Mouse (Mus musculus) granulocyte monocyte progenitor cell, adult 5-6 weeks (primary cell): ENCODE measurements around the gene Gm5965. TPM values are rescaled to one million over a fixed set of nuclear protein-coding genes. Genes with fewer than 3 reads are reported as not detected.
"Not testable (repeated sequence)": the region's sequence is repeated elsewhere in the genome, so short reads cannot be mapped to it uniquely, and the experiment has no call there.

ENCODE experiments used
- ATAC-seq: replicated peaks from 2 replicates; pipeline ENCODE4 v1.8.0; 2016; ENCODE audit warnings: mild to moderate bottlenecking, moderate TSS enrichment, inconsistent platforms; ENCODE audit not compliant: poor library complexity, severe bottlenecking
- total RNA-seq, 2 experiments: library from RNA; stranded (forward) in 1 of 2; stranded (reverse) in 1 of 2; fragments of 200-712, 200-1000 nt in 1 of 2; fragments of >200 nt in 1 of 2; fragmentation: Nextera tagmentation in 1 of 2; gene quantifications; 2 replicates each; pipeline ENCODE4 v1.2.3; 2014 to 2017

Gm5965 gene
- total RNA-seq (2014; fragmentation: Nextera tagmentation), result not detected in 2 replicates
- total RNA-seq (2017), result not detected in 2 replicates

DNA sequence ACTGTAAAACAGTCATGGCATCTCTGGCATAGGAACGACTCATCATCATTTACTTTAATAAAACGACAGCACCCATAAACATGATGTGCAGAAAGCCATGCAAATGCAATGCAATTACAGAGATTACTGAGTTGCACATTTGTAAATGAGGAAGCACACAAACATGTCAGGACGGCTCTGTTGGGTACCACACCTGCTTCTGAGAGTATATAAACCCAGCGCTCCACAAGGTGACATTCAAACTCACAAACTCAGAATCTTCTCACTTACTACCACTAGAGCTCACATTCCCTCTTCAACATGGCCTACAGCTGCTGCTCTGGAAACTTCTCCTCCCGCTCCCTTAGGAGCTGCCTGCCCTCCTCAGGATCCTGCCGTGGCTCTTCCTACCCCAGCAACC is at the start of gene Gm5965:
TSS of gene Gm5965 (plus strand) at position 301 of the 400 bp plus-strand sequence.
- ATAC-seq, result no peak

DNA sequence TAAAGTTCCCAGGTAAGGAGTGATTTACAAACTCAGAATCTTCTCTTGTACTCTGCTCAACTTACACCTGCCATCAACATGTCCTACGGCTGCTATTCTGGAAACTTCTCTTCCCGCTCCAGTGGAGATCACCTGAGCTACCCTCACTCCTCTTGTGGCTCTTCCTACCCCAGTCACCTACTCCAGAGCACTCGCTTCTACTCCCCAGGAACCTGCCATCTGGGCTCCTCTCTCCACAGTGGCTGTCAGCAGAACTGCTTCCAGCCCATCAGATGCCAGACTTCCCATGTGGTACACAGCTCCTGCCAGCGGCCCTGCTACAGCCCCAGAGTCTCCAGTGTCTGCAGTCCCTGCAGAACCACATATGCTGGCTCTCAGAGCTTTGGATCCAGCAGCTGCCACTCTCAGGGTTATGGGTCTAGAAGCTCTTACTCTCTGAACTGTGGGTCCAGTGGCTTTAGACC is 48.9 kb upstream of the Gm5965 start, which contains the start of gene Krtap13-1:
TSS of gene Krtap13-1 (plus strand) at position 51 of the 464 bp plus-strand sequence.
- no peak for ATAC-seq

DNA sequence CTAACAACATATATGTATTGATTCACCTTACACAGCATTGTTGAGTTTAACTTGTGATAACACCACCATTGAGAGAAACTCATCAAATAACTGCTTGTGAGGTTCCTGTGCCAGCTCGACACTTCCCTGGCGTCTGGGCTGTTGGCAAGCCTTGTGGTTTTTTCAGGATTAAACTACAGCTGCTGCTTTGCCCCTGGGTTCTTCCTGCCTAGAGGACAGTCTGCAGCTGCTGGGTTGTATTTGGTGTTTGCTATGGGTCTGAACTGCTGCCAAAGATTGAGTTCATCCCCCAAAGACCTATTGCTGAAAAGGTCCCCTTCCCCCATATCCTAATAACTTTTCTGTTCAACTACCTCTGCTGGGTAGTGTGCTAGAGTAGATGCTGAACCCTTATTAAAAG is 42.3 kb upstream of the Gm5965 start:
- ATAC-seq, result no peak

DNA sequence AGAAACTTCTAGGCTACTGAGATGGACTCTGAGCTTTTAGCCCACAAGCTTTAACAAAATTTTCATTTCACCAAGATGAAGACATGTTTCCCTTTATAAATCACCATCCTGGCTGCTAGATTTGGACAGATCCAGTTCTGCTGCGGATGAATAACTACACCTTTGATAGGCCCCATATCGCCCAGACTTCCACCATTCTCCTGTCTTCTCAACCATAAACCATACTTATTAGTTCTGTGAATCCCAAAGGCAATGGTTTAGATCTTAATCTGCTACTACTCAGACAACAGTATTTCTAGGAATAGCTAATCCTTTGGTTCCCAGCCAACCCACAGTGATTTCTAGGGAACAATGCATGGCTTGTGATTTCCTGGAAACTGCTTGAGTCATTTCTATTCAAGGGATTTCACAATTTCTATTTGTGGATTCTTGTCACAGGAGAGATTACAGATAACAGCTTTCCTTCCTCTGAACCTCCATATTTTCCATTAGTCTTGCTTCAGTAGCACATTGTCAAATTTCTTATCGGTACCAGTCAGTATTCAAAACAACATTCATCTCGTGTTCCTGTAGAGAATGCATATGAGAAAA is 32.9 kb upstream of the Gm5965 start:
- no peak for ATAC-seq

DNA sequence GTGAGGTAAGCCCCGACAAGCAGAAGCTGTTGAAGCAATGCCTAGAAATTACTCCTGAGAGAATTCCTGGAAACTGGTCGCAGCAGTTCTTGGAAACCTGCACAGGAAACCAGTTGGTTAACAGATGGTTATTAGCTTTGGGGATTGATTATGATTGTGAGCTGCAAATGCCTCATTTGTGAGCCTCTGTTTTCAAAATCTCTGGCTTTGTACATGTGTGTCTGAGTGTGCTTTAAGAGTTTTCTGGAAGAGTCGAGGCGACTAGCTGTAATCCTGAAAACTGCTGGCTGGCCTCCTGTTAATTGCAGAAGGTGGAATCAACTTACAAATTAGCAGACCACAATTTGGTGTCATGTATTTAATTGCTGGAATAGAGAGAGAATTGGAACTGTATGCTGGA is 29.8 kb upstream of the Gm5965 start:
- ATAC-seq, result no peak

DNA sequence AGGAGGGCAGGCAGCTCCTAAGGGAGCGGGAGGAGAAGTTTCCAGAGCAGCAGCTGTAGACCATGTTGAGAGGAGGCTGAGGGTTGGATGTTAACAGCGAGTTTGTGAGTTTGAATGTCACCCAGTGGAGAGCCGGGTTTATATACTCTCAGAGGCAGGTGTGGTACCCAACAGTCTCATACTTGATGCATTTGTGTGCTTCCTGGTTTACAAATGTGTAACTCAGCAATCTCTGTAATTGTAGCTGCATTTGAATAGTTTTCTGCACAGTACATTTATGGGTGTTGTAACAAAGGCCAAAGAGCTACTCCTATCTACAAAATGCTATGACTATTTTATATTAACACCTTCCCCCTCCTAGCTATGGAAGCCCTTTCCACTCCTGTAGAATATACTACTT is 26.2 kb upstream of the Gm5965 start, which contains the start of gene Krtap13:
TSS of gene Krtap13 (minus strand) at position 101 of the 400 bp plus-strand sequence.
- not testable (repeated sequence) for ATAC-seq

DNA sequence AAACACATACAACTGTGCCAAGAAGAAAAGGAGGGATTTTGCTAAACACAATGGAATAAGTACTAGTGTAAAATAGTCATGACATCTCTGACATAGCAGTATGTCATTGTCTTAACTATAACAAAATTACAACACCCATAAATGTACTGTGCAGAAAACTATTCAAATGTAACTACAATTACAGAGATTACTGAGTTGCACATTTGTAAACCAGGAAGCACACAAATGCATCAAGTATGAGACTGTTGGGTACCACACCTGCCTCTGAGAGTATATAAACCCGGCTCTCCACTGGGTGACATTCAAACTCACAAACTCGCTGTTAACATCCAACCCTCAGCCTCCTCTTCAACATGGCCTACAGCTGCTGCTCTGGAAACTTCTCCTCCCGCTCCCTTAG is 19.1 kb upstream of the Gm5965 start, which contains the start of gene 2310034C09Rik:
TSS of gene 2310034C09Rik (plus strand) at position 301 of the 400 bp plus-strand sequence.
- not testable (repeated sequence) for ATAC-seq

DNA sequence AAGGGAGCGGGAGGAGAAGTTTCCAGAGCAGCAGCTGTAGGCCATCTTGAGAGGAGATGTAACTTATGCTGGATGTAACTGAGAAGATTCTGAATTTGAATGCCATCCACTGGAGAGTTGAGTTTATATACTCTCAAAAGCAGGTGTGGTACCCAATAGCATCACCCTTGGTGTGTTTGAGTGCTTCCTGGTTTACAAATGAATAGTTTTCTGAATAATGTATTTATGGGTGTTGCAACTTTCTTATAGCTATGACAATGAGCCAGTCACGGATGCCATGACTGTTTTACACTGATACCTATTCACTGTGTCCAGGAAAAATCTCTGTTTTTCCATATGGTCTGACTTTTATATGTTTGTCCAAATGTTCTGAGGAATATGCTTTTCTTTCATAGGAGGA is 3.6 kb upstream of the Gm5965 start, which contains the start of gene 2310057N15Rik:
TSS of gene 2310057N15Rik (minus strand) at position 101 of the 400 bp plus-strand sequence.
- ATAC-seq, result no peak

DNA sequence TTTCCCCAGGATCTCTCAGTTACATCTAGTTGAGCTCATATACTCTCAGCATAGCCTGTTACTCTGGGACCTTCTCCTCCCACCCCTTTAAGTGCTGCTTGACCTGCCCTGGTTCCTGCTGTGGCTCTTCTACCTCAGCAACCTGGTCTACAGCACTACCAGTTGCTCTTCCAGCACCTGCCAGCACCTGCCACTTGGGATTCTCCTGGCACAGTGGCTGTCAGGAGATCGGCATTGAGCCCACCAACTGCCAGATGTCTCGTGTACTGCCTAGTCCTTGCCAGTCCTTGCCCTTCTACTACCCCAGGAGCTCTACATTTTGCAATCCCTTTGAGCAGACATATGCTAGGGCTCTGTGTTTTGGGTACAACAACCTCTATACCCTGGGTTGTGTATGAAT is 9.1 kb downstream of the Gm5965 start:
- no peak for ATAC-seq

DNA sequence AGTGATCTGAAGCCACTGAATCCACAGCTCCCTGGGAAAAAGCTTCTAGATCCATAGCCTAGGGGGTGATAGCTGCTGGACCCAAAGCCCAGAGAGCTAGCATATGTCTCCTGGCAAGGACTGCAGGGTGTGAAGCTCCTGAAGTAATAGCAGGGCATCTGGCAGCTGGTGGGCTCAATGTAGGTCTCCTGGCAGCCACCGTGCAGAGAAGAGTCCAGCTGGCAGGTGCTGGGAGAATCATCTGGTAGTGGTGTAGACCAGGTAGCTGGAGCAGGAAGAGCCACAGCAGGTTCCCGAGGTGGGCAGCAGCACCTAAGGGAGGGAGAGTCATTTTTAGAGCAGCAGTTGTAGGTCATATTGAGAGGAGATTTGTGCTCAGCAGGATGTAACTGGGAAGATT is 34.1 kb downstream of the Gm5965 start, which contains the start of gene Gm20741:
TSS of gene Gm20741 (minus strand) at position 394 of the 400 bp plus-strand sequence.
- no peak for ATAC-seq

DNA sequence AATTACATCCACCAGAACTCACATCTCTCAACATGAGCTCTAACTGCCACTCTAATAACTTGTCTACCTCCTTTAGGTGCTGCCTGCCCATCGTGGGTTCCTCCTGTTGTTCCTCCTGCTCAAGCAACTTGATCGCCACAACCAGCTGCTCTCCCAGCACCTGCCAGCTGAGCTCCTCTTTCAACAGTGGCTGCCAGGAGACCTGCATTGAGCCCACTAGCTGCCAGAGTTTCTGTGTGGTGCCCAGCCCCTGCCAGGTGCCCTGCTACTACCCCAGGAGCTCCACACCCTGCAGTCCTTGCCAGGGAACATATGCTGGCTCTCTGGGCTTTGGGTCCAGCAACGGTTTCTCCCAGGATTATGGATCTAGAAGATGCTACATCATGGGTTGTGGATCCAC is 42.4 kb downstream of the Gm5965 start, which contains the start of gene Krtap15:
TSS of gene Krtap15 (plus strand) at position 150 of the 400 bp plus-strand sequence.
- ATAC-seq, result no peak

DNA sequence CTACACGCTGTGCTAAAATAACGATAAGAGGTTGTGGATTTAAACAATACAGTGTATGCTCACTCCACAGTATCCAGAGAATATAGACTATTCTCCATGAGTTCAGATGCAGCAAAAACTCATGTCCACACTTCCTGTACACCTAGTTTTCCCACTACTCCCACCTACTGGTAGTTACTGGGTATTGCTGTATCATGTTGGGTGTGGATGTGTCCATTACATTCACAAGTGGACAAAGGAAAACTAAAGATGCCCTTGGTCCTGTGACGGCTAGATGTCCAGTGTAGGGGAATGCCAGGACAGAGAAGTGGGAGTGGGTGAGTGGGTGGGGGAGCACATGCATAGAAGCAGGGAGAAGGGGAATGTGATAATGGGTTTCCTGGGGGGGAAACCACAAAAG is 46.0 kb downstream of the Gm5965 start:
- ATAC-seq, result no peak

DNA sequence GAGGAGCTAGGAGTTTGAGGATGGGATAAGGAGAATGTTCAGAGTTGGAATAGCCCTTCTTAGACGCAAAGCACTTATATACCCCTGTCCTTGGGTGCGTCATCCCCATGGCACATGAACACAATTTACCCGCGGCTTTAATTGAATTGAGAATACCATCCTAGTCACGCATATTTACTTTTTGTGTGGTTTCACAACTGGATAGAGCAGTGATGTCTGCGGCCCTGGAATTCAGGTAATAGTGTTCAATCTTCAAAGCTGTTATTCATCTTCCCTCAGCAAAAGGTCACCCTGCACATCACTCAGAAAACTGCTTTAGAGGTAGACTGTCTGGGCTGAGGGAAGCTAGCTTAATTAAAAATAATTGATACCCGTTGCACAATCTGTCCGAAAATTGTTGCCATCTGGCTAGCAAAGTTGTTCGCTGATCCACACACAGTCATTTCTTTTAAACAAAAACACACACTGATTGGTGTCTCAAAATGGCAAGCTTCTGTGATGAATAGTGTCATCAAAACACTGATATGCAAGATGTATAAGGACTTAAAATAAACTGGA is 48.5 kb downstream of the Gm5965 start, which contains the start of gene Krtap14:
TSS of gene Krtap14 (minus strand) at position 51 of the 558 bp plus-strand sequence.
- ATAC-seq, result no peak

DNA sequence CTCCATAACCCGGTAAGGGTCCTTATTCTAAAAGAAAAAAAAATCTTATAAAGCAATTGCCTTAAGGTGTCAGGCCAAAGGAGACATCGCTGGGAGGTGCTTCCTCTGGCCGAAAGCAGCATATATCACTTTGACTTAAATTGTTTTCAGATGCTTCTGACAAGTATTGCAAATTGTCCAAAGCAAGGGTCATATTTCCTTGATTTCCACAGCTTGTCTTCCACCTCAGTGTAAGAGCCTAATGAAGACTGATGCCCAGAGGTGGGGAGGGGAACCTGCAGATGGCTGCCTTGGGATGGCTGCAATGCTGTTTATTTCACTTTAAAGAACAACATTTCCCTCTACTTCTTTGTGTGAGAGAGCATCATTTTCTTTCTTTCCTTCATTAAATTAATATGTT is 49.3 kb downstream of the Gm5965 start:
- ATAC-seq, result no peak

Other genes starting within 250 kb of the Gm5965 start
- gene Cldn8, start 214.7 kb upstream of the Gm5965 start, total RNA-seq (2014; fragmentation: Nextera tagmentation), result not detected in 2 replicates
- not detected in 2 replicates for gene Cldn8, start 214.7 kb upstream of the Gm5965 start, total RNA-seq (2017)
- not detected in 2 replicates for gene Krtap24-1, start 165.6 kb upstream of the Gm5965 start, total RNA-seq (2014; fragmentation: Nextera tagmentation)
- not detected in 2 replicates for gene Krtap24-1, start 165.6 kb upstream of the Gm5965 start, total RNA-seq (2017)
- gene 2310079G19Rik, start 150.2 kb upstream of the Gm5965 start, total RNA-seq (2014; fragmentation: Nextera tagmentation), result not detected in 2 replicates
- gene 2310079G19Rik, start 150.2 kb upstream of the Gm5965 start, total RNA-seq (2017), result not detected in 2 replicates
- gene Krtap26-1, start 130.1 kb upstream of the Gm5965 start, total RNA-seq (2014; fragmentation: Nextera tagmentation), result not detected in 2 replicates
- not detected in 2 replicates for gene Krtap26-1, start 130.1 kb upstream of the Gm5965 start, total RNA-seq (2017)
- not detected in 2 replicates for gene Krtap27-1, start 106.2 kb upstream of the Gm5965 start, total RNA-seq (2014; fragmentation: Nextera tagmentation)
- gene Krtap27-1, start 106.2 kb upstream of the Gm5965 start, total RNA-seq (2017), result not detected in 2 replicates
- not detected in 2 replicates for gene 2310061N02Rik, start 69.9 kb upstream of the Gm5965 start, total RNA-seq (2014; fragmentation: Nextera tagmentation)
- gene 2310061N02Rik, start 69.9 kb upstream of the Gm5965 start, total RNA-seq (2017), result not detected in 2 replicates
- not detected in 2 replicates for gene Krtap13-1, start 49.0 kb upstream of the Gm5965 start, total RNA-seq (2014; fragmentation: Nextera tagmentation)
- gene Krtap13-1, start 49.0 kb upstream of the Gm5965 start, total RNA-seq (2017), result not detected in 2 replicates
- gene Krtap13, start 26.3 kb upstream of the Gm5965 start, total RNA-seq (2014; fragmentation: Nextera tagmentation), result not detected in 2 replicates
- gene Krtap13, start 26.3 kb upstream of the Gm5965 start, total RNA-seq (2017), result not detected in 2 replicates
- gene 2310034C09Rik, start 19.0 kb upstream of the Gm5965 start, total RNA-seq (2014; fragmentation: Nextera tagmentation), result not detected in 2 replicates
- gene 2310034C09Rik, start 19.0 kb upstream of the Gm5965 start, total RNA-seq (2017), result not detected in 2 replicates
- not detected in 2 replicates for gene 2310057N15Rik, start 3.7 kb upstream of the Gm5965 start, total RNA-seq (2014; fragmentation: Nextera tagmentation)
- gene 2310057N15Rik, start 3.7 kb upstream of the Gm5965 start, total RNA-seq (2017), result not detected in 2 replicates
- gene Gm20741, start 34.3 kb downstream of the Gm5965 start, total RNA-seq (2014; fragmentation: Nextera tagmentation), result not detected in 2 replicates
- not detected in 2 replicates for gene Gm20741, start 34.3 kb downstream of the Gm5965 start, total RNA-seq (2017)
- not detected in 2 replicates for gene Krtap15, start 42.3 kb downstream of the Gm5965 start, total RNA-seq (2014; fragmentation: Nextera tagmentation)
- gene Krtap15, start 42.3 kb downstream of the Gm5965 start, total RNA-seq (2017), result not detected in 2 replicates
- not detected in 2 replicates for gene Krtap14, start 48.2 kb downstream of the Gm5965 start, total RNA-seq (2014; fragmentation: Nextera tagmentation)
- not detected in 2 replicates for gene Krtap14, start 48.2 kb downstream of the Gm5965 start, total RNA-seq (2017)
- gene Krtap19-1, start 91.5 kb downstream of the Gm5965 start, total RNA-seq (2014; fragmentation: Nextera tagmentation), result not detected in 2 replicates
- not detected in 2 replicates for gene Krtap19-1, start 91.5 kb downstream of the Gm5965 start, total RNA-seq (2017)
- gene Krtap19-2, start 96.4 kb downstream of the Gm5965 start, total RNA-seq (2014; fragmentation: Nextera tagmentation), result not detected in 2 replicates
- gene Krtap19-2, start 96.4 kb downstream of the Gm5965 start, total RNA-seq (2017), result not detected in 2 replicates
- gene Krtap19-3, start 100.1 kb downstream of the Gm5965 start, total RNA-seq (2014; fragmentation: Nextera tagmentation), result not detected in 2 replicates
- gene Krtap19-3, start 100.1 kb downstream of the Gm5965 start, total RNA-seq (2017), result not detected in 2 replicates
- gene Krtap19-4, start 107.2 kb downstream of the Gm5965 start, total RNA-seq (2014; fragmentation: Nextera tagmentation), result not detected in 2 replicates
- not detected in 2 replicates for gene Krtap19-4, start 107.2 kb downstream of the Gm5965 start, total RNA-seq (2017)
- not detected in 2 replicates for gene Krtap19-5, start 118.6 kb downstream of the Gm5965 start, total RNA-seq (2014; fragmentation: Nextera tagmentation)
- gene Krtap19-5, start 118.6 kb downstream of the Gm5965 start, total RNA-seq (2017), result not detected in 2 replicates
- not detected in 2 replicates for gene Krtap19-9b, start 154.4 kb downstream of the Gm5965 start, total RNA-seq (2014; fragmentation: Nextera tagmentation)
- not detected in 2 replicates for gene Krtap19-9b, start 154.4 kb downstream of the Gm5965 start, total RNA-seq (2017)
- gene Krtap16-3, start 185.0 kb downstream of the Gm5965 start, total RNA-seq (2014; fragmentation: Nextera tagmentation), result not detected in 2 replicates
- gene Krtap16-3, start 185.0 kb downstream of the Gm5965 start, total RNA-seq (2017), result not detected in 2 replicates
- not detected in 2 replicates for gene Krtap22-2, start 232.9 kb downstream of the Gm5965 start, total RNA-seq (2014; fragmentation: Nextera tagmentation)
- not detected in 2 replicates for gene Krtap22-2, start 232.9 kb downstream of the Gm5965 start, total RNA-seq (2017)
- not detected in 2 replicates for gene Gm10229, start 237.4 kb downstream of the Gm5965 start, total RNA-seq (2014; fragmentation: Nextera tagmentation)
- gene Gm10229, start 237.4 kb downstream of the Gm5965 start, total RNA-seq (2017), result not detected in 2 replicates